Mouse (Mus musculus) heart, embryonic 15.5 days (tissue): ENCODE measurements around the gene Txndc11. TPM values are rescaled to one million over a fixed set of nuclear protein-coding genes. Genes with fewer than 3 reads are reported as not detected.

Source experiments
- ATAC-seq: fragments of 200-750 bp; cut with Nextera tagmentation; replicated peaks from 2 replicates; pipeline ENCODE4 v1.8.0; 2017; ENCODE audit warnings: low read depth, moderate TSS enrichment; ENCODE audit not compliant: insufficient number of reproducible peaks, insufficient read depth, low FRiP score
- H3K27ac ChIP-seq: fragments of 300-500 bp; sonication (generic); 2 replicates; pipeline ENCODE4 v1.5.1; 2015; ENCODE audit warnings: mild to moderate bottlenecking, inconsistent platforms
- H3K27me3 ChIP-seq: fragments of 300-500 bp; sonication (generic); 2 replicates; pipeline ENCODE4 v1.6.1; 2015; ENCODE audit warnings: inconsistent platforms
- H3K36me3 ChIP-seq: fragments of 300-500 bp; sonication (generic); 2 replicates; pipeline ENCODE4 v1.6.1; 2015; ENCODE audit warnings: mild to moderate bottlenecking, inconsistent platforms
- H3K4me1 ChIP-seq: fragments of 300-500 bp; sonication (generic); replicated peaks from 2 replicates; pipeline ENCODE4 v1.6.1; 2015; ENCODE audit warnings: inconsistent platforms
- H3K4me2 ChIP-seq: fragments of 300-500 bp; sonication (generic); 2 replicates; pipeline ENCODE4 v1.6.1; 2015; ENCODE audit warnings: inconsistent platforms, mild to moderate bottlenecking, moderate library complexity
- H3K4me3 ChIP-seq: fragments of 300-500 bp; sonication (generic); 2 replicates; pipeline ENCODE4 v1.5.1; 2015; ENCODE audit warnings: mild to moderate bottlenecking, inconsistent platforms
- H3K9ac ChIP-seq: fragments of 300-500 bp; sonication (generic); 2 replicates; pipeline ENCODE4 v1.6.1; 2015; ENCODE audit warnings: mild to moderate bottlenecking, inconsistent platforms
- H3K9me3 ChIP-seq: fragments of 300-500 bp; sonication (generic); replicated peaks from 2 replicates; pipeline ENCODE4 v1.6.1; 2016; ENCODE audit warnings: inconsistent platforms
- WGBS: fragments of 180-500 bp; shearing (Covaris S2); methylation state at CpG from one replicate; pipeline ENCODE4 v1.1.7; 2015; ENCODE audit warnings: mixed read lengths; 5-methylcytosine and 5-hydroxymethylcytosine counted together
- polyA plus RNA-seq: library from polyadenylated mRNA; unstranded; fragments of >200 nt; fragmentation: Nextera tagmentation; extraction: Ambion mirVana; gene quantifications from 2 replicates; pipeline ENCODE4 v1.2.1, GENCODE M21; 2015

Txndc11 gene
- polyA plus RNA-seq, 1 experiment from 2014 or later, result 26.2 TPM

DNA sequence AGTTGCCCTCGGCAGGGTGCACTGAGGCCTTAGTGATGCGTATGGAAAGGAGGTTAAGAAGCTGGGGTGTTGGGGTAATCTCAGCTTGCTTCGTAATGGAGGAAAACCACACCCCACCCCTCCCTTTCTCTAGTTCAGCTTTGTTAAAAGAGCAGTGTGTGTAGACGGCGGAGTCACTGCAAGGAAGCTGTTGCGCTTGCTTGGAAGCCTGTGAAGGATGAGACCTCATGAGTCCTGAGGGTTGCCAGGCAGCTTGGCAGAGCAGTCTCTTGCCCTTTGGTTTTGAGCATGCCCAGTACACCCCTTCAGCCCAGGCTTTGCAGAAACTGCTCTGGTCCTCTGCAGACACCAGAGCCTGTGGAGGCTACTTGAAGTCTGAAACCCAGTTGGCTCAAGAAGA is 61.4 kb downstream of the Txndc11 start:
- Histone ChIP-seq H3K9me3 (no peaks in the 10 kb centered on the region), H3K4me3 (no peak overlapping the region), H3K4me2 (no peak overlapping the region), H3K27me3 (no peaks in the 10 kb centered on the region), H3K9ac (no peak overlapping the region), H3K36me3 (peaks cover 44% of the 10 kb centered on the region), H3K4me1 (peaks cover 47% of the 10 kb centered on the region), H3K27ac (no peak overlapping the region)
- ATAC-seq, result no peak
- WGBS, result 77% methylated on average over 6 of the region's 6 CpGs

DNA sequence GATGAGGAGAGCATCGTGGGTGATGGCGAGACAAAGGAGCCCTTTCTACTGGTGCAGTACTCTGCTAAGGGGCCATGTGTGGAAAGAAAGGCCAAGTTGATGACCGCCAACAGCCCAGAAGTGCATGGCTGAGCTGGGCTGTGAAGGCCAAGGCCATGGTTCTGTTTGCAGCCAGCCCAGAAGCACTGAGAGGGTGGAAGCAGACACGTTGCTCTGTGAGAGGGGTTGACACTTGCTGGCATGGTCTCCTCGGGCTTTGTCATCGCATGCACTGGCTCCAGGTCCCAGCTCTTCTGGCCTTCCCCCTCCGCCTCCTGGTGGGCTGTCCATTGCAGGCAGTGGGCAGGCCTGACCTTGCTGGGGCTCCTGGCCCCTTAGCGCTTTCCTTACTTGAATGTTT is 62.0 kb downstream of the Txndc11 start:
- ATAC-seq, result no peak
- WGBS, result 64% methylated on average over 8 of the region's 8 CpGs
- no peaks in the 10 kb centered on the region for H3K27me3 ChIP-seq
- H3K27ac ChIP-seq, result no peak overlapping the region
- H3K4me3 ChIP-seq, result no peak overlapping the region
- no peaks in the 10 kb centered on the region for H3K9me3 ChIP-seq
- peaks cover 39% of the 10 kb centered on the region for H3K36me3 ChIP-seq
- H3K4me2 ChIP-seq, result no peak overlapping the region
- H3K4me1 ChIP-seq, result peaks cover 49% of the 10 kb centered on the region
- no peak overlapping the region for H3K9ac ChIP-seq

DNA sequence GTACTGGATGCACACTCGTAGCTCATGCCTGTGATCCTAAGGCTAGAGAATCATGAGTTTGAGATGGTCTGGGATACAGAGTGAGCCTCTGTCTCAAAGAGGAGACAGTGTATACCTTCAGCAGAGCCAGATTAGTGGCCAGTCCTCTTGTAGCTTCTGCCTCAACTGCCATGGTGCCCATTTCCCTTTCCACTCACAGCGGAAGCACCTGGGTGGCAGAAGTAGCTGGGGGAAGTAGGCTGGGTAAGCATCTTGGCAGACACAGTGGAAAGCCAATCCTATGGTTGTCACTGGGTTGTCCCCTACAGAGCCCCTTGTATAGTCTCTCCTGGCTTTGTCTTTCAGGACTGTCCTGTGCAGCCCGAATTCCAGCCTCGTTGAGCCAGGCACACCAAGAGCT is 62.6 kb downstream of the Txndc11 start:
- Histone ChIP-seq H3K27me3 (no peaks in the 10 kb centered on the region), H3K4me1 (peaks cover 51% of the 10 kb centered on the region)
- 82% methylated on average over 4 of the region's 4 CpGs for WGBS

DNA sequence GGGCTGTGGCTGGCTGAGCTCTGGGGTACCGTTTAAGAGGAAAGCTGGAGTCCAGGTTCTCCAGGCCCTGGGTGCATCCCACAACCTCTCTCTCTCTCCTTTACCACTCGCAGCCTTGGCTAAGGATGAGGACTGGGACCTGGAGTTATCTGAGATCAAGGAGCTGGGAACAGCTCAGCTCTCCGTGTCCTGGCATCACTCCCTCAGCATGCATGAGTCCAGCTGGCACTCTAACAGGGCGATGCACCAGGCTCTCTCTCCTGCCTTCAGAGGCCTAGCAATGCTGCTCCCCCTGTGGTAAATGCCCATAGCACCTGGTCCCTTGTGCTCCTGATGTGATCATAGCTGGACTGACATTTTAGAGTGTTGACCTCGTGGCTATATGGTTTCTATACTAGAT is 63.3 kb downstream of the Txndc11 start:
- H3K4me3 ChIP-seq, result no peak overlapping the region
- H3K4me2 ChIP-seq, result no peak overlapping the region
- H3K36me3 ChIP-seq, result peaks cover 37% of the 10 kb centered on the region
- H3K9ac ChIP-seq, result no peak overlapping the region
- H3K9me3 ChIP-seq, result no peaks in the 10 kb centered on the region
- H3K27ac ChIP-seq, result no peak overlapping the region; the same call in 1 of the 2 replicates
- WGBS, result 70% methylated on average over 5 of the region's 5 CpGs
- no peak for ATAC-seq
- H3K4me1 ChIP-seq, result peaks cover 51% of the 10 kb centered on the region
- no peaks in the 10 kb centered on the region for H3K27me3 ChIP-seq

More for the DNA sequence above, 62.6 kb downstream of the Txndc11 start:
- Histone ChIP-seq H3K9me3 (no peaks in the 10 kb centered on the region), H3K9ac (no peak overlapping the region), H3K4me2 (no peak overlapping the region), H3K4me3 (no peak overlapping the region), H3K27ac (no peak overlapping the region), H3K36me3 (peaks cover 37% of the 10 kb centered on the region)
- ATAC-seq, result no peak

DNA sequence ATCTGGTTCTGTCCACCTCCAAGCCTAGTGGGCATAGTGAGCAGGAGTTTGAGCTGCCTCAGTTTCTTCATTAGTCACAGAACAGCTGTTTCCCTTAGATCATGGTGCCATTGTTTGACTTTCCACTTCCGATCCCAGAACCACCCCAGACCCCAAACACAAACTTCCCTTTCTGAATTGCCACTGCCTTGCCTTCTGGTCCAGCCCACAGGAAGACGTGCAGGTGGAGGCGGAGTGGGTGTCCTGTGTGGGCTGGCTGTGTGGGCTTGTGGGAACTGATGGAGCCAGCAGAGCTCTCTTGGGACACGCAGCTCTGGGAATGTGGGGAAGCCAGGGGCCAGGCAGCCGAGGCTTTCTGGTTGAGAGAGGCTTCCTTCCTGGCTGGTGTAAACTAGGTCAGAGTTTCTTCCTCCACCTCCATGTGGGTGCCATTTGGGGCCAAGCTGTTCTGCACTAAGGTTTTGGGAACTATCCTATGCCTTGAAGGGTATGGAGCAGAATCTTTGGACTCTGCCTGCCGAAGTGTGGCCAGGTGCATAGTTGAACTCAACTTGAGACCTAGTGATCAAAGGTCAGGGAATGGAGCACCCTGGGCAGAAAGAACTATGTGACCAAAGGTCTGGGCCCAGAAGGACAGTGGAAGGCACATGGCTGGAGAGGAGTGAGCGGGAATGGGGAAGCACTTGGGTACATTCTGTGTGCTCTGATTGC is 64.6 kb downstream of the Txndc11 start:
- Histone ChIP-seq H3K27me3 (no peaks in the 10 kb centered on the region), H3K27ac (peak overlapping the region; percentile 54), H3K9me3 (no peaks in the 10 kb centered on the region), H3K4me1 (peaks cover 62% of the 10 kb centered on the region), H3K9ac (0 out of 2 replicates have a peak overlapping the region, but pooled peaks have one; percentile 11), H3K4me3 (0 out of 2 replicates have a peak overlapping the region, but pooled peaks have one; percentile 2), H3K4me2 (peak overlapping the region; percentile 91), H3K36me3 (peaks cover 29% of the 10 kb centered on the region)
- ATAC-seq, result no peak
- 65% methylated on average over 7 of the region's 7 CpGs for WGBS

DNA sequence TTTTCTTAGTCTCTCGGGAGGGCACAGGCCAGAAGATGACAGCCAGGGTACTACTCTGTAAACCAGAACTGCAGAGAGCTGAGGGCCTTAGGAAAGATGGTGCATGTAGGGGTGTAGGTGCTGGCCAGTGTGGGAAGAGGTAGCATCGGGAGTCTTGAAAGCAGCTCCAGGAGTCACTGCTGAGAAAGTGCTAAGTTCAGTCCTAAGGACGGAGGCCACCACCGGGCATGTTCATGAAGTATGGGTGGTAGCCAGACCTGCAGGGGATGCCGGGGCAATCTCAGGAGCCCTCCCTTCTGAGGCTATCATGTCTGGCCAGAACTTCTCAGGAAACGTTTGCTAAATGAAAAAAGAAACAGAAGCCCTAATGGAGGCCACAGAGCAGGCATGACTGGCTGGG is 65.2 kb downstream of the Txndc11 start:
- Histone ChIP-seq H3K4me3 (0 out of 2 replicates have a peak overlapping the region, but pooled peaks have one; percentile 3), H3K27me3 (no peaks in the 10 kb centered on the region), H3K9ac (no peak overlapping the region), H3K27ac (peak overlapping the region; percentile 54), H3K4me2 (peak overlapping the region; percentile 91), H3K4me1 (peaks cover 68% of the 10 kb centered on the region), H3K36me3 (peaks cover 23% of the 10 kb centered on the region), H3K9me3 (no peaks in the 10 kb centered on the region)
- ATAC-seq, result no peak
- WGBS, result 57% methylated on average over 6 of the region's 6 CpGs

DNA sequence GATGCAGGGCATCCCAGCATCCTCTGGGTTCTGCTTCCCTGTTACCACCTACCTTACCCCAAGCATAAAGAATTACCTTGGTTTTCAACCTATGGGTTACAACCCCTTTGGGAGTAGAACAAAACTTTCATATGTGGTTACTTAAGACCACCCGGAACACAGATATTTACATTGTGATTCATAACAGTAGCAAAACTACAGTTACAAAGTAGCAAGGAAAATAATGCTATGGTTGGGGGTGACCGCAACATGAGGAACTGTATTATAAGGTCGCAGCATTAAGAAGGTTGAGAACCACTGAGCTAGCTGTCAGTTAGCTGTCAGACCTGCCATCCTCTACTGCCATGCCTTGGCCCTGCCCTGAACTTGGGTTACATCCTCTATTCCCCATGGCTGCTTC is 65.8 kb downstream of the Txndc11 start:
- no peaks in the 10 kb centered on the region for H3K27me3 ChIP-seq
- peaks cover 17% of the 10 kb centered on the region; the same call in 1 of the 2 replicates for H3K36me3 ChIP-seq
- H3K27ac ChIP-seq, result peak overlapping the region; percentile 54
- 94% methylated on average over 3 of the region's 3 CpGs for WGBS
- H3K4me2 ChIP-seq, result peak overlapping the region; percentile 91
- H3K4me1 ChIP-seq, result peaks cover 74% of the 10 kb centered on the region
- no peak overlapping the region for H3K9ac ChIP-seq
- H3K4me3 ChIP-seq, result 0 out of 2 replicates have a peak overlapping the region, but pooled peaks have one; percentile 3
- ATAC-seq, result no peak
- H3K9me3 ChIP-seq, result no peaks in the 10 kb centered on the region

DNA sequence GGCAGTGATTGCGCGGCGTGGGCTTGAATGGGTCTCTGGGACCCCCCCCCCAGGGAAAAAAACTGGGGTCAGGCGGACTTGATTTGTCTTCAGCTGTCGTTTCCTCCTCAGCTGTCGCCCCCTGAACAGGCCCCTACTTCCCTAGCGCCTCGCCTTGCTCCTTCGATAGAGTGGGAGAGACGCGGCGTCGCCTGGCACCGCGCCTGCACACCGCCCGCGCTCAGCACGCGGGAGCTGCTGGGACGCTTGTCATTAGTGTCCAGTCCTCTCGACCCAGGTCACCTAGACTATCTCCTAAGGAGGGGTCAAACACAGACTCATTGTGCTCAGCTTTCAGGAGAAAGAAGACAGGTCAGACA is 67.6 kb downstream of the Txndc11 start:
- under 1% methylated on average over 22 of the region's 22 CpGs for WGBS
- H3K27me3 ChIP-seq, result no peaks in the 10 kb centered on the region
- H3K4me1 ChIP-seq, result peaks cover 74% of the 10 kb centered on the region
- peak overlapping the region; percentile 92 for H3K4me3 ChIP-seq
- H3K36me3 ChIP-seq, result no peaks in the 10 kb centered on the region
- H3K4me2 ChIP-seq, result peak overlapping the region; percentile 91
- H3K9me3 ChIP-seq, result no peaks in the 10 kb centered on the region
- H3K9ac ChIP-seq, result peak overlapping the region; percentile 95
- H3K27ac ChIP-seq, result peak overlapping the region; percentile 96
- no peak; the same call in 1 of the 2 replicates for ATAC-seq

DNA sequence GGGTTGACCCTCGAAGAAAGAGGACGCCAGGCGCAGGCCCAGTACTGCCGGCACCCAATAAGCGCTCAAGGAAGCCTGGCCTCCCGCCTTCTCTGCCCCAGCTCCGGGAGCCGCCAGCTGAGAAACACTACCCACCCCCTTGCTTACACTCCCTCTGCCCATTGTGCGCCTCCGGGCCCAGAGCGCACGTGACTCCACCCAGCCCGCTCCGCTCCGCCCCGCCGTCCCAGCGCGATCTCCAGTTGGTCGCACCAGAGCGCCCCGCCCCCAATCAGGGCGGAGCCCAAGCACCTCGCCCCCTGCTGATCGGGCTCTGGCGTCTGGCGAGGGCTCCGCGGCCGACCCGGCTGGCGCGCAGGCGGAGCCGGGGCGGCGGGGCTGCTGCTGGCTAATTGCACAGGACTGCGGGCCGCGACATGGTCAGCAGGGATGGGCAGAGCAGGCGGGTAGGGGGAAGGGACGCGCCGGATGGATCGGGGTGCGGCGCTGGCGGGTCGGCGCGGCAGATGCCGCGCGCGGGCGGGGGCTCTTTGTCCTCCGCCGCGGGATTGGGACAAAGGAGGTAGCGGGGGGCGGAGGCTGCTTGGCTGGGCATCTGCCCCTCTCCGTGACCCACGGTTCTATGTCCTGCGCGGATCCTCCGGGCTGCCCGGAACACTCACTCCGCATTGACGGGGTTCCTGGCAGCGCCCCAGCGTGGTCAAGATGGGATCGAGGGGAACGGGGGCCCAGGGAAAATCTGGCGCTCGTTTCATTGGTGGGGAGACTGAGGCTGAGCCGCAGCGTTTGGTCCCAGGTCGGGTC is 68.2 kb downstream of the Txndc11 start, which contains the start of gene Litaf:
Litaf (minus strand) TSS at position 129 of the 804 bp plus-strand sequence.
- Histone ChIP-seq H3K4me3 (peak within 1 kb of the TSS; percentile 92), H3K9ac (peak within 1 kb of the TSS; percentile 95)

DNA sequence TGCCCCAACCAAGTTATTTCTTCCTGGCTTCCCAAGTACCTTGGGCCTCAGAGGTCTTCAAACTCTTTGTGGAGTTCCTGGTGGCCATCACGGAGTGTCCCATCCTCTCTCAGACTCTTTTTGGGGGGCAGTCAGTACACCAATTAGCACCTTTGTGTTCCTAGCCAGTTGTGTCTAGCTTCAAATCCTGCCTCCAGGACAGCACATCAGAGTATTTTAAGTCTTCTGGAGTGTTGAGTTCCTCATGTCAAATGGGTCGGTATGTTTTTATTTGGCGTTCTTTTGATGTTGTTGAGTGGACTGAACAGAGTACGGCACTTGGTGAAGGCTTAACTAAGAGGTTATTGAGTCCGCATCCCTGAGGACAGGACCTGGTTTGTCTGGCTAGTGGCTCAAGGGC is 69.0 kb downstream of the Txndc11 start:
- peaks cover 68% of the 10 kb centered on the region for H3K4me1 ChIP-seq
- 53% methylated on average over 5 of the region's 5 CpGs for WGBS
- no peak for ATAC-seq

More for the DNA sequence above, 68.2 kb downstream of the Txndc11 start, which contains the start of gene Litaf:
- no peaks in the 10 kb centered on the region for H3K36me3 ChIP-seq
- peaks cover 73% of the 10 kb centered on the region for H3K4me1 ChIP-seq
- H3K27me3 ChIP-seq, result no peaks in the 10 kb centered on the region
- peak within 1 kb of the TSS; percentile 96 for H3K27ac ChIP-seq
- H3K9me3 ChIP-seq, result no peaks in the 10 kb centered on the region
- ATAC-seq, result peak; percentile 95
- H3K4me2 ChIP-seq, result peak within 1 kb of the TSS; percentile 91
- under 1% methylated on average over 73 of the region's 78 CpGs for WGBS

DNA sequence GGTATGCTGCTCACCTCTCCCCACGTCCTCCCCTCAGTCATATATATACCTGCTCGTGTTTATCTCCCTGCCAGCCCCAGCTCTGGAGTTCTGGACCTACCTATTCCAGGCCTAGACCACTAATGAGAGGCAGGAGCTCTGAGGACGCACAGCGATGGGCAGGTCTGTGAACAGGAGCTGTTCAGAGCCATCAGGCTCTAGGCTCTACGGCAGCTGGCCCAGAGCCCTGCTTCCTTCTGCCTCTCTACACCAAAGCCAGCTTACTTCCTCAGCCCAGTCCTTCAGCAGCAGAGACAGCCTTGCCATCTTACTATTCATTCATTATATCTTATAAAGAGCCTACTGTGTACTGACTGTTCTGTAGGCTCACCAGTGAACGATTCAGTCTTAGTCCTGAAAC is 69.7 kb downstream of the Txndc11 start:
- Histone ChIP-seq H3K9ac (no peak overlapping the region), H3K4me3 (0 out of 2 replicates have a peak overlapping the region, but pooled peaks have one; percentile 92), H3K9me3 (no peaks in the 10 kb centered on the region), H3K4me1 (peaks cover 61% of the 10 kb centered on the region), H3K4me2 (peak overlapping the region; percentile 91; the same call in 1 of the 2 replicates), H3K27ac (no peak overlapping the region), H3K27me3 (no peaks in the 10 kb centered on the region), H3K36me3 (no peaks in the 10 kb centered on the region)
- no peak for ATAC-seq
- 83% methylated on average over 6 of the region's 6 CpGs for WGBS

More for the DNA sequence above, 69.0 kb downstream of the Txndc11 start:
- H3K27me3 ChIP-seq, result no peaks in the 10 kb centered on the region
- H3K4me3 ChIP-seq, result peak overlapping the region; percentile 92
- H3K9me3 ChIP-seq, result no peaks in the 10 kb centered on the region
- H3K9ac ChIP-seq, result peak overlapping the region; percentile 53
- no peaks in the 10 kb centered on the region for H3K36me3 ChIP-seq
- H3K4me2 ChIP-seq, result peak overlapping the region; percentile 91
- peak overlapping the region; percentile 96 for H3K27ac ChIP-seq
